Mouse (Mus musculus) left cerebral cortex, postnatal 36 days (tissue): ENCODE results near the gene Cplx2. TPM values are rescaled to one million over a fixed set of nuclear protein-coding genes. Genes with fewer than 3 reads are reported as not detected.

Experiments used
- DNase-seq, 2 experiments: peaks; one replicate each; pipeline ENCODE4 v3.0.0; 2021 to 2022; ENCODE audit warnings: low spot score in 2 of 2, mixed read lengths in 1 of 2
- intact Hi-C: fragments of 180-260 bp; cut with DNase I; formaldehyde crosslinking; loops from one replicate; pipeline ENCODE4 v1.15.1; 2025
- total RNA-seq, 2 experiments: library from RNA; stranded (reverse); gene quantifications; 2 replicates each; pipeline ENCODE4 v1.2.3; 2021

Gene Cplx2
- 100 to 1,000 TPM; 769 to 808 TPM for total RNA-seq

- intact Hi-C loops: loop anchor here (1.0 to 5.0 kb wide), 5 partner anchors 34 to 259 kb away; no protein-coding TSS in a partner anchor
These were observed at the start of gene Cplx2 for GRCm38 (mm10) chr13:54371049-54371386. Gene Cplx2, plus strand, starts transcription at chr13:54371349.

GRCm38 (mm10) chr13:54322396-54323306 is 48.5 kb upstream of the Cplx2 start:
- peak; percentile 45 to 57 for DNase-seq
- intact Hi-C loops: loop anchor here (5.0 kb wide), 1 partner anchor 75 kb away; no protein-coding TSS in a partner anchor

More at GRCm38 (mm10) chr13:54371049-54371386, at the start of gene Cplx2:
- no peak for DNase-seq

- no peak for DNase-seq
- intact Hi-C loops: loop anchor here (5.0 kb wide), 1 partner anchor 76 kb away; no protein-coding TSS in a partner anchor
These were observed 47.6 kb upstream of the Cplx2 start for GRCm38 (mm10) chr13:54323307-54324165.

GRCm38 (mm10) chr13:54324178-54324577 is 47.0 kb upstream of the Cplx2 start:
- no peak for DNase-seq
- intact Hi-C loops: loop anchor here (5.0 kb wide), 1 partner anchor 77 kb away; no protein-coding TSS in a partner anchor

GRCm38 (mm10) chr13:54325814-54326213 is 45.3 kb upstream of the Cplx2 start:
- DNase-seq: peak; percentile 52 to 57
- intact Hi-C loops: loop anchor here (5.0 kb wide), 1 partner anchor 69 kb away; no protein-coding TSS in a partner anchor

GRCm38 (mm10) chr13:54326686-54327447 is 44.3 kb upstream of the Cplx2 start:
- intact Hi-C loops: loop anchor here (5.0 kb wide), 1 partner anchor 70 kb away; no protein-coding TSS in a partner anchor
- DNase-seq: no peak

GRCm38 (mm10) chr13:54328029-54328428 is 43.1 kb upstream of the Cplx2 start:
- intact Hi-C loops: loop anchor here (5.0 kb wide), 1 partner anchor 71 kb away; no protein-coding TSS in a partner anchor
- no peak for DNase-seq

- intact Hi-C loops: loop anchor here (5.0 kb wide), 1 partner anchor 72 kb away; no protein-coding TSS in a partner anchor
These were observed 42.1 kb upstream of the Cplx2 start for GRCm38 (mm10) chr13:54328954-54329490.

GRCm38 (mm10) chr13:54331825-54332675 is 39.1 kb upstream of the Cplx2 start:
- intact Hi-C loops: no loop called here
- peak; percentile 56 to 57 for DNase-seq

More at GRCm38 (mm10) chr13:54328954-54329490, 42.1 kb upstream of the Cplx2 start:
- DNase-seq: no peak

GRCm38 (mm10) chr13:54332921-54333477 is 38.1 kb upstream of the Cplx2 start:
- no peak for DNase-seq
- intact Hi-C loops: no loop called here

- DNase-seq: peak; percentile 50 to 56
- intact Hi-C loops: loop anchor here (5.0 kb wide), 1 partner anchor 35 kb away; the partner anchor contains the start of gene Cplx2
These were observed 34.1 kb upstream of the Cplx2 start for GRCm38 (mm10) chr13:54337058-54337457.

GRCm38 (mm10) chr13:54337541-54337940 is 33.6 kb upstream of the Cplx2 start:
- no peak for DNase-seq
- intact Hi-C loops: loop anchor here (5.0 kb wide), 1 partner anchor 35 kb away; the partner anchor contains the start of gene Cplx2

GRCm38 (mm10) chr13:54338815-54339214 is 32.3 kb upstream of the Cplx2 start:
- DNase-seq: no peak
- intact Hi-C loops: loop anchor here (5.0 kb wide), 1 partner anchor 33 kb away; the partner anchor contains the start of gene Cplx2

- intact Hi-C loops: no loop called here
- DNase-seq: no peak
These were observed 25.1 kb upstream of the Cplx2 start for GRCm38 (mm10) chr13:54345885-54346647.

- no peak for DNase-seq
- intact Hi-C loops: no loop called here
These were observed 23.1 kb upstream of the Cplx2 start for GRCm38 (mm10) chr13:54348011-54348410.

DNA sequence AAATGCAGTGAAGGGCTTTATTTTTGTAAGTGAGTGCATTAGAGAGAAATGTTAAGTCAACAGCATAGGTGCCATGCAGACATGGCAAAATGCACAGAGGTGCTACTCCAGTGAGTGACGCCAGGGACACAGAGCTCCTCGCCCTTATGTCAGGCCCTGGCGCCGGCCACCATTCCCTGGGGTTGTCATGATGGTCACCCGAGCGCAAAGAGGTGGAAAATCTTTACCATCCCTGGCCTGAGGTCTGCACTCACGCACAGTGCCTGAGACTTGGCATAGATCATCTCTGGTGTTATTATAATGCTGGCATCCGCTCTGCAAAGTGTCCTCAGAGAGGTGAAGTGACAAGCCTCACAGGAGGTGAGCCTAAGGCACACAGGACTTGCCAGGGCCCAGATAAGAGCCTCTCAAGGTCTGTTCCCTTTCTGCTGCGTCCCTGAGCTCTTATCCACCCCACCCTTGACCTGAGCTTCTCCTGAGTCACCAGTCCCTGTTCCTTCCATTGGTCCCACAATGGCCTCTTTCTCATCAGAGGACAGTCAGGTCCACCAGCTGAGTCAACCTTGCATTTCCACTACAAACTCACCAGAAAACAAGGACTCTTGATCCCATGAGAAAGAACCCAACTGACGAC is 21.9 kb upstream of the Cplx2 start:
- intact Hi-C loops: no loop called here
- DNase-seq: no peak
